Mouse (Mus musculus) left cerebral cortex, postnatal 10 days (tissue): ENCODE results near the gene Ccl6. TPM values are rescaled to one million over a fixed set of nuclear protein-coding genes. Genes with fewer than 3 reads are reported as not detected.
"Not testable (repeated sequence)": the region's sequence is repeated elsewhere in the genome, so short reads cannot be mapped to it uniquely, and the experiment has no call there.

Source experiments
- DNase-seq, 2 experiments: peaks; one replicate each; pipeline ENCODE4 v3.0.0; 2021 to 2022; ENCODE audit warnings: low spot score in 2 of 2, mixed read lengths in 1 of 2; ENCODE audit errors: extremely low spot score in 1 of 2
- intact Hi-C: fragments of 180-260 bp; cut with DNase I; formaldehyde crosslinking; loops from one replicate; pipeline ENCODE4 v1.15.1; 2025
- total RNA-seq, 2 experiments: library from RNA; stranded (reverse); gene quantifications; 2 replicates each; pipeline ENCODE4 v1.2.3; 2021

The Ccl6 gene
- total RNA-seq, 2 experiments from 2014 or later, result 0.97 to 1.6 TPM

GRCm38 (mm10) chr11:83568786-83569185 lies 24.1 kb downstream of the Ccl6 start:
- intact Hi-C loops, result no loop called here
- DNase-seq, result no peak

- intact Hi-C loops, result no loop called here
- DNase-seq, result no peak
Observed at GRCm38 (mm10) chr11:83568061-83568460, 24.8 kb downstream of the Ccl6 start.

GRCm38 (mm10) chr11:83567311-83567710 lies 25.6 kb downstream of the Ccl6 start:
- no peak for DNase-seq
- intact Hi-C loops, result no loop called here

- DNase-seq, result no peak
- intact Hi-C loops, result no loop called here
Observed at GRCm38 (mm10) chr11:83566617-83567016, 26.3 kb downstream of the Ccl6 start.

- peak in 1 of 2 experiments; percentile 38 for DNase-seq
- intact Hi-C loops, result no loop called here
Observed at GRCm38 (mm10) chr11:83563754-83564153, 29.1 kb downstream of the Ccl6 start.

GRCm38 (mm10) chr11:83562311-83562887 lies 30.5 kb downstream of the Ccl6 start:
- no peak for DNase-seq
- intact Hi-C loops, result no loop called here

GRCm38 (mm10) chr11:83560405-83560804 lies 32.5 kb downstream of the Ccl6 start:
- no peak for DNase-seq
- intact Hi-C loops, result no loop called here

- intact Hi-C loops, result loop anchor here (2.0 to 5.0 kb wide), 2 partner anchors 75 to 182 kb away; no protein-coding TSS in a partner anchor
- no peak for DNase-seq
Observed at GRCm38 (mm10) chr11:83557074-83557473, 35.8 kb downstream of the Ccl6 start.

GRCm38 (mm10) chr11:83556085-83556781 lies 36.7 kb downstream of the Ccl6 start:
- intact Hi-C loops, result loop anchor here (2.0 to 5.0 kb wide), 2 partner anchors 76 to 183 kb away; no protein-coding TSS in a partner anchor
- DNase-seq, result peak; percentile 64 to 80

- intact Hi-C loops, result no loop called here
Observed at GRCm38 (mm10) chr11:83551668-83552067, 41.2 kb downstream of the Ccl6 start.

GRCm38 (mm10) chr11:83551037-83551436 lies 41.9 kb downstream of the Ccl6 start:
- DNase-seq, intact Hi-C loops: not testable (repeated sequence)

More at GRCm38 (mm10) chr11:83551668-83552067, 41.2 kb downstream of the Ccl6 start:
- no peak for DNase-seq

- no peak for DNase-seq
- intact Hi-C loops, result no loop called here
Observed at GRCm38 (mm10) chr11:83550186-83550632, 42.7 kb downstream of the Ccl6 start.

GRCm38 (mm10) chr11:83544214-83544613 lies 48.7 kb downstream of the Ccl6 start:
- no peak for DNase-seq

GRCm38 (mm10) chr11:83541415-83541814 lies 51.5 kb downstream of the Ccl6 start:
- no peak for DNase-seq
- intact Hi-C loops, result no loop called here

More at GRCm38 (mm10) chr11:83544214-83544613, 48.7 kb downstream of the Ccl6 start:
- intact Hi-C loops, result no loop called here

GRCm38 (mm10) chr11:83540931-83541330 lies 52.0 kb downstream of the Ccl6 start:
- no peak for DNase-seq
- intact Hi-C loops, result no loop called here

GRCm38 (mm10) chr11:83538705-83539314 lies 54.1 kb downstream of the Ccl6 start:
- DNase-seq, result no peak
- intact Hi-C loops, result no loop called here
